Mouse (Mus musculus) G1E (cell line): ENCODE data around the gene Crlf1.

Source experiments
- CTCF ChIP-seq: IDR thresholded peaks from 2 replicates; pipeline ENCODE4 v1.5.1; 2012; ENCODE audit warnings: low read depth, low read length, inconsistent platforms, mixed read lengths
- GATA1 ChIP-seq: IDR thresholded peaks from 2 replicates; pipeline ENCODE4 v1.6.1; 2012; ENCODE audit warnings: borderline replicate concordance, low read length, inconsistent platforms, mixed read lengths
- GATA2 ChIP-seq: IDR thresholded peaks from 2 replicates; pipeline ENCODE4 v1.6.1; 2012; ENCODE audit warnings: low read depth, low read length, inconsistent platforms, borderline replicate concordance
- POLR2AphosphoS5 ChIP-seq: IDR thresholded peaks from 2 replicates; pipeline ENCODE4 v1.6.1; 2012; ENCODE audit warnings: low read depth, low read length, inconsistent platforms; ENCODE audit not compliant: insufficient replicate concordance
- TAL1 ChIP-seq: conservative IDR thresholded peaks from 2 replicates; pipeline ENCODE4 v1.6.1; 2012; ENCODE audit warnings: low read depth, low read length, inconsistent platforms, mixed read lengths

GRCm38 (mm10) chr8:70544200-70544687 is 51.3 kb downstream of the Crlf1 start:
- TF ChIP-seq GATA1: no peak
- TF ChIP-seq CTCF: 0 out of 2 replicates have a peak, but pooled peaks have one; percentile 23
- no peak for TF ChIP-seq GATA2
- no peak for TF ChIP-seq POLR2AphosphoS5
- no peak for TF ChIP-seq TAL1
